Mouse (Mus musculus) ES-E14 (cell line): Measurements from ENCODE around the gene Wdr48.

Source experiments
- CHD2 ChIP-seq: IDR thresholded peaks from 2 replicates; pipeline ENCODE4 v1.6.1; 2014; ENCODE audit warnings: mild to moderate bottlenecking, low read depth, low read length, inconsistent platforms
- MAFK ChIP-seq: IDR thresholded peaks from 2 replicates; pipeline ENCODE4 v1.6.1; 2014; ENCODE audit warnings: mild to moderate bottlenecking, low read depth, low read length, inconsistent platforms; ENCODE audit not compliant: insufficient read depth

DNA sequence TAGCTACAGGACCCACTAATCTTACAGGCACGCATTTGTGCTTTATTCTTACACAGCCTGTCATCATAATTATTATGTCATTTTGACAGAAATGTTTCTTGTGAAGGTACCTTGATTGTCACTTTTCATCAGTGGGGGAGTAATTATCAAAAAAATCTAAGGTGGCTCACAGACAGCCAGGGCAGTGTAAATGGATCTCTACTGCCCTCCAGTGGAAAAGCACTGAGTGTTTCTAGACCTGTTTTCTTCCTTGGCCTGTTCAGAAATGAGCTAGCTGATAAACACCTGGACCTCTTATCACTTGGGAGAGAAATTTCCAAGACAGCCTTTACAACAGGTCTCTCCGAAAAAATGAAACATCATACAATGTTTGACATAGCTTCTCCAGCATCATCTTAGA, 4.0 kb upstream of the Wdr48 start:
- no peak for TF ChIP-seq CHD2
- no peak for TF ChIP-seq MAFK
